Mouse (Mus musculus): ENCODE results near the gene Bri3bp.
"Not testable (repeated sequence)": the region's sequence is repeated elsewhere in the genome, so short reads cannot be mapped to it uniquely, and the experiment has no call there.

- not testable (repeated sequence) for TF ChIP-seq CTCF (IDR thresholded peaks at IDR 0.05; ENCODE audit: extremely low read depth, insufficient read depth, insufficient read length, insufficient replicate concordance); POLR2A (IDR thresholded peaks at IDR 0.05; ENCODE audit: low read depth, low read length)
These were observed 9.0 kb upstream of the Bri3bp start for GRCm38 (mm10) chr5:125432324-125432723.

Data from spleen, adult 2 months (tissue).